Mouse (Mus musculus) left cerebral cortex, adult 11 months (tissue): ENCODE measurements around the gene Sprr3.
"Not testable (repeated sequence)": the region's sequence is repeated elsewhere in the genome, so short reads cannot be mapped to it uniquely, and the experiment has no call there.

Experiments used
- DNase-seq: peaks from one replicate; pipeline ENCODE4 v3.0.0; 2022; ENCODE audit warnings: low spot score

The Sprr3 gene

GRCm38 (mm10) chr3:92458620-92459019 is at the start of gene Sprr3:
Gene Sprr3 (minus strand): TSS chr3:92458720.
- DNase-seq, result no peak

GRCm38 (mm10) chr3:92508185-92508584 is 49.7 kb upstream of the Sprr3 start:
- DNase-seq, result no peak

- no peak for DNase-seq
Observed at GRCm38 (mm10) chr3:92503528-92503927, 45.0 kb upstream of the Sprr3 start.

DNA sequence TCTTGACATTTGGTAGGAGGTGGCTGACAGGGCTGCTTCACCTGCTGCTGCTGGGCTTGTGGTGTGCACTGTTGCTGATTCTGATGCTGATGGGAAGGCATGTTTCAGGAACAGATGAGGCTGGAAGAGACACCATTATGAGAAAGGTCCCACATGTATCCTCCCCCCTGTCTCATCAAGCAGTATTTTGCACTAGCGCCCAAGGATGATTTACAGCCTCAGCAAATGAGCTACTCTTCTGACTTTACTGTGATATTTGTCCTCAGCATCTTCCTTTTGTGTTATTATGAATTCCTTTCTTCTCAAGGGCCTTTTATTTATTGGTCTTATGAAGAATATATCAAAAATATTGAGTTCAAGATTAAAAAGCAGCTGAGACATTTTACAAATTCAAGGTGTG is 41.9 kb upstream of the Sprr3 start, which contains the start of gene Sprr4:
Gene Sprr4 (minus strand): TSS at position 101 of the 400 bp plus-strand sequence.
- no peak for DNase-seq

DNA sequence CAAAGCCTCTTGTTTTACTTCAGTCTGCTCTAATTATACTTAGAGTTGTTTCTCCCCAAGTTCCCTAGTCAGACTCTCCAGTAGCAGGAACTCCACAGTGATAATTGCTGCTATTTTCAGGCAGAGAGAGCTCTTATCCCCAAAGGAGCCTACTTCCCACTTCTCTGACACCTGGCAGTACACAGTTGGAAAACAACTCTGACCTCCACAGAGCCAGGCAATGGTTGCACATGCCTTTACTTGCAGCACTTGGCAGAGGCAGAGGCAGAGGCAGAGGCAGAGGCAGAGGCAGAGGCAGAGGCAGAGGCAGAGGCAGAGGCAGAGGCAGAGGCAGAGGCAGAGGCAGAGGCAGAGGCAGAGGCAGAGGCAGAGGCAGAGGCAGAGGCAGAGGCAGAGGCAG is 31.7 kb upstream of the Sprr3 start:
- not testable (repeated sequence) for DNase-seq

DNA sequence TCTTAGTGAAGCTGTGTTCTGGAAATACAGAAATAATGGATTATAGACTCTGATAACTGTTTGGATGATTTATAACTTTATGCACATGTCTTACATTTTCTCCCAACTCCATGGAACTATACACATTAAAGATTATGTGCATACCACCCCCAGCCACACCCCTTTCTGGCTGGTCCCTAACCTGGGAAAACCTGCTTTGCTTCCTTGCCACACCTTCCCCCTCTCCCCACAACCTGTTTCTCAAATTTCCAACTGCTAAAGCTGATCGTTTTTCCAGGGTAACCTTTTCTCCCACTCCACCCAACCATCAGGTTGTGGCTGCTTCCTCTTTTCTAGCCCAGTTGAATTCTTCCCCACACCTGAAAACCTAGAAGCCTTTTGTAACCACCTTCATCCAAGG is 27.8 kb upstream of the Sprr3 start:
- DNase-seq, result no peak

DNA sequence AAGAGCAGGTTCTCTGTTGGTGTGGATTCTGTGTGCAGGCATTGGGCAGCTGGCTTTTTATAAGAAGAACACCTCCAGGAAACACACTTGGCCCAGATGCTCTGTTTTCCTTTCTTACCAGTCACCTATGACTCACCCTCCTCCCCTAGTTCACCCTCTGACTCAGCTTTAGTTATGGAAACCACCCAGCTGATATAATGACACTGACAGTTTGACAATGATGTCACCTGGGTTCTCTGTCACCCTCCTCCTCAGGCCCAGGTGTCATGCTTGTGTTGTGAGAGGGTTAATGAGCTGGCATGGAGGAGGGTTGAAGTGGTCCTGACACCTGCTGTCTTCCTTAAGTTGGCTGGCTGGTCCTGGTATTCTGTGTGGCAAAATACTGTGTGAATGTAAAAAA is 27.3 kb upstream of the Sprr3 start, which contains the start of gene Sprr1a:
Gene Sprr1a (minus strand): TSS at position 33 of the 400 bp plus-strand sequence.
- DNase-seq, result no peak

GRCm38 (mm10) chr3:92481249-92481648 is 22.7 kb upstream of the Sprr3 start:
- not testable (repeated sequence) for DNase-seq

DNA sequence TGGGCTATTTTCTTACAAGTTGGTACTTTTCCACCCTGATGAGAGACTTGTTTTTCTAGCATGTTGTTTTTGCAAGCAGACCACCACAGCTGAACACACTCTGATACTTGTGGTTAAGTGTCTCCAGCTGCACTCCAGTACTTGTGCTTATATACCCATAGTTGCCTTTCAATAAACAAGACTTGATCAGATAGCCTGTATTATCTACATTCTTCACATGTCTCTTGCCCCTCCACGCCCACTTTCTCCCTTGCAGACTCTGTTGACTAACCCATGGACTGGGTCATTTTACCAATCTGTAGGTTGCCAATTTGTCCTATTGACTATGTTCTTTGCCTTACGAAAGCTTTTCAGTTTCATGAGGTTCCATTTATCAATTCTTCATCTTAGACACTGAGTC is 11.6 kb upstream of the Sprr3 start:
- DNase-seq, result no peak

DNA sequence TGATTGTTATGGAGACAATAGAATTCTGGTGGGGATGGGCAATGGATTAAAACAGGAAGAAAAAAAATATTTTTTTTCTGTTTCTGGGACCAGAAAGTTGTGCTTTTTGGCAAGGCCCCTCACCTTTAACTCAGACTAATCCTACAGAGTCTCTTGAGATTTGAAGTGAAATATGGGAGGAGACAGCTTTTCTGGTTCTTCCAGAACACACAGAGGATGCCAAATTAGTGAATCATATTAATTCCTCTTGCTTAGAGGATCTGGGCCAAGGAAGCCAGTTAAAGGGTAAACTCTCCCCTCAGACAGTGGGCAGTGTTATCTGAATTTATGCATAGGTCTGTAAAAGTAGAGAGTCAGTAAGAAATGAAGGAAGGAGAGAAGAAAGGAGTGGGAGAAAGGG is 8.9 kb upstream of the Sprr3 start:
- no peak for DNase-seq

DNA sequence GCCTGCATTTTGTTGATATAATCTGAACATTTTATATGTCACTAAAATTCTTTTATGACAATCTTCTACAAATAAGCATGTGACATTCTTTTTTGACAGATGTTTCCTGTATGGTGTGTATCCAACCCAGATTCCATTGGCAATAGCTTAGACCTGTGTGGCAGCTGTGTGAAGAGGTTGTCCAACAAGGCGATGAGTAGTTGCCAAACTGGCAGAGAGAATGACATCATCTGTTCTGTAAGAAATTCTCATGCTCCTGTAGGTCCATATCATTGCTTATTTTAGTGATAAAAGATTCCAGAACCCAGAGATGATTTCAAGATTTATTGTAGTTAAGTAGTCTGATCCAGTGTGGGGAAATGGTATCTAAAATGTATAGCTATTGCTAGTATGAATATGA is 8.1 kb upstream of the Sprr3 start:
- no peak for DNase-seq

DNA sequence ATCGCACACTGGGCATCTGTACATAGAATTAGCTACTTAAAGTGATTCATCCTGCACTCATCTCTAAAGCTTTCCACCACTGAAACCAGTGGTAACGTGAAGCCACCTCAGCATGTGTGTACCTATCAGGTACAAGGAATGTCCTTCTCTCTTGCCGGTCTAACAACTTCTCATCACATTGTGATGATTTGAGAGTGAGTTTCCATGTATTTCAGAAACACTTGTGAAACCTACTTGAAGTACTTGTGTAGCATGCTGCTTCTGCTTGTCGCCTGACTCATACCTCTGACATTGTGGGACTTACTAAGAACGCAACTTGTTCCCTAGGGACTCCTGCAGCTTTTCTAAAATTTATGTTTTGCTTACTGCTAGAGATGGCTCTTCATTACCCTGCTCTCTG is 3.4 kb downstream of the Sprr3 start:
- DNase-seq, result no peak

- no peak for DNase-seq
Observed at GRCm38 (mm10) chr3:92440177-92440576, 18.3 kb downstream of the Sprr3 start.

DNA sequence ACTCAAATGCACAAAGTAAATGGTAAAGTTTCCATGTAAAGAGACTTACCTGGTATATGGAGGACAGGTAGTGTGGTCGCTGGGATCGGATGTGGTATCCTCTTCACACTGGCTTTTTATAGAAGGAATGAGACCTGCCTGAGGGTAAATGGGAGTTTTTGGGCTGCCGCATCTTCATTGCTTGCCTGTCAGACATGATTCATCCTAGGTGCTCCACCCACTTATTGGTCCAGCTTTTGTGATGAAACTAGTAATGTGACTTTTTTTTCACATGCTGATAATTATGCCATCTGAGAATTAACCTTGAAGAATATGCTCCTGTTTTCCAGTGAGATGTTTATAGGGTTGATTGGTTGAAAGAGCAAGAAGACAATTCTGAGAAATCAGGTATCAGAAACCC is 19.8 kb downstream of the Sprr3 start, which contains the start of gene Sprr1b:
Gene Sprr1b (minus strand): TSS at position 101 of the 400 bp plus-strand sequence.
- no peak for DNase-seq

- no peak for DNase-seq
Observed at GRCm38 (mm10) chr3:92432282-92432681, 26.2 kb downstream of the Sprr3 start, which contains the start of gene Sprr2k. Gene Sprr2k (plus strand): TSS chr3:92432582.

DNA sequence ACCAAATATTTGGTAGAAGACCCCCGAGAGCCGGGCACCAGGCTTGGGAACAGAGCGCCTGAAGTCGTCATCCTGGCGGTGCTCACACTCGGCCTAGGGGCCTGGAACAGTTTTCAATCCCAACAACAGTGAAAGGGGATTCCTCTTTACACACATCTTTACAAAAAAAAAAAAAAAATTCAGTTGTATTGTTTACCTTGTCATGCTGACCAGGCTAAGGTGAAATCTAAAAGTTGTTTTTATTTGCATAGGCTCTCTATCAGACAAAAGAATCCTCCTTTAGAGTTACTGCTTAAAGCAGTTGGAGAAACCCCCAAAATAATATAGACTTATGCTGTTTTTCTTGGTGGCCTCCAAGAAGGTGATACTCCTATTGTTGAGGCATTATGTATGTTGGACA is 29.2 kb downstream of the Sprr3 start, which contains the start of gene Gm9774:
Gene Gm9774 (minus strand): TSS at position 101 of the 400 bp plus-strand sequence.
- no peak for DNase-seq

DNA sequence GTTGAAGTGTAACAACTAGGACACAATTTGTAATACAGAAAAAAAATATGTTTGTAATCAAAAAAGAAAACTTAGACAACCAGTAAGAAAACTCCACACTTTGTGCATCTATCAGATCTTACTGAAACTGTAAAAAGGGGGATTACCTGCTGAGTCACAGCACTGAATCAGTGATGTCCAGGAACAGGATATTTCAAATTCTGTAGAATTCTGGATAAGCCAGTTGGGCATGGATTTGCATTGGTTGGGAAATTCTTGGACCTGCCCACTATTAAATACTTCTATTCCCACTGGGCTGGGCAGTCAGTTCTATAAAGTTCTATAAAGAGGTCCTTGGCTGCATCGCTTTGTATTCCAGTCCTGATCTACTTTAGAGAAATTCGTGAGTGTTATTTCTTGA is 40.7 kb downstream of the Sprr3 start, which contains the start of gene Sprr2j-ps:
Gene Sprr2j-ps (plus strand): TSS at position 301 of the 400 bp plus-strand sequence.
- DNase-seq, result no peak

GRCm38 (mm10) chr3:92407691-92408090 is 50.8 kb downstream of the Sprr3 start, which contains the start of gene Sprr2i:
Gene Sprr2i (plus strand): TSS chr3:92407991.
- no peak for DNase-seq
